Mouse (Mus musculus) colon, adult 2 months (tissue): ENCODE data around the gene Gucy2d. TPM values are rescaled to one million over a fixed set of nuclear protein-coding genes. Genes with fewer than 3 reads are reported as not detected.

Source experiments
- polyA plus RNA-seq: library from polyadenylated mRNA; depleted of rRNA; stranded (reverse); fragments of >200 nt; gene quantifications from 2 replicates; pipeline ENCODE4 v1.2.3, GENCODE M21; 2012; rRNA removed

Gene Gucy2d
- polyA plus RNA-seq, result 0.13 TPM in 1 of 2 replicates, not detected in the other

DNA sequence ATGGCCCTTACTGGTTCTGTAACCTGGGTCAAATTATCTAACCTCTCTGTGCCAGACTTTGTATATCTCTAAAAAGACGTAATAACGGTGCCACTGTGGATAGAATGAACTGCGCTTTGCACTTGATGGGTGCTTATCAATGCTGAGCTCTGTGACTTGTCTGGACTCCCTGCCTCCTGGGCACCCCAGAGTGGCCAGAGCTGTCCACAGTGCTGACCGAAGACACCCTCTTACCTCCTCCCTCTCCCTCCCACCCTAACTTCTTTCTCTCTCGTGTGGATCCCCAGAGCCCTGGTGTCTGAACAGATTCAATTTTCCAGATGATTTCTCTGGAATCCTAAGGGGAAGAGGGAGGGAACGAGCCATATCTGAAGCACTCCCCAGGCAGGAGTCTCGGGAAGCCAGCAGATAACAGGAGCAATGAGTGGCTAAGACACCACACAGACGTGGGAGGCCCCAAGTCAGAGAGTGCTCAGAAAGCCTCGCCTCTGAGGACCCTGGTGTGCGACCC lies at the start of gene Gucy2d:
Gucy2d (plus strand) TSS at position 461 of the 511 bp plus-strand sequence.

DNA sequence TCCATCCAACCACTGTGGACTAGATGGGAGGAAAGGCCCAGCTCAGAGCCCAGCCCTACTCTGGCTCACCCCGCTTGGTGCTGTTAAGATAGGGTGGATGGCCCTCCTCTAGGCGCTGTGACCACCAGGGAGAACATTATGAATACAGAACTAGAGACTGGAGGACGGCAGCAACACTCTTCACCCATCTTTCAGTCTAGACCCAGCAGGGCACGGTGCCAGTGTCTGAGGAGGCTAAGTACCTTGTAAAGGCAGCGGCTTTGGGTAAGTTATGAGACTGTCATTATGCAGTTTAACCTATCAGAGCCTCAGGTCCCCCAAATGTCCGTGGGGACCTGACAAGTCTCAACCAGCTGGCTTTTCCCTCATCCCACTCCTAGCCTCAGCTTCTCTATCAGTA lies 48.9 kb downstream of the Gucy2d start, which contains the start of gene Lrrc32:
Lrrc32 (plus strand) TSS at position 153 of the 400 bp plus-strand sequence.

Other genes starting within 250 kb of the Gucy2d start
- 102 and 107 TPM in 2 replicates for gene B3gnt6, start 240.9 kb upstream of the Gucy2d start, polyA plus RNA-seq
- 6.5 and 7.9 TPM in 2 replicates for gene Acer3, start 119.2 kb upstream of the Gucy2d start, polyA plus RNA-seq
- 53.1 and 64.2 TPM in 2 replicates for gene Tsku, start 79.1 kb upstream of the Gucy2d start, polyA plus RNA-seq
- gene Lrrc32, start 48.9 kb downstream of the Gucy2d start, polyA plus RNA-seq, result 15.4 and 15.7 TPM in 2 replicates
- 12.2 and 12.6 TPM in 2 replicates for gene Emsy, start 216.4 kb downstream of the Gucy2d start, polyA plus RNA-seq